Mouse (Mus musculus) effector memory CD4-positive, alpha-beta T cell, adult 5 months (primary cell): Measurements from ENCODE around the gene Prep. TPM values are rescaled to one million over a fixed set of nuclear protein-coding genes. Genes with fewer than 3 reads are reported as not detected.

Experiments
- polyA plus RNA-seq: library from polyadenylated mRNA; unstranded; fragments of 100-300 nt; shearing (Covaris generic); gene quantifications from one replicate; pipeline ENCODE4 v1.2.1, GENCODE M21; 2017

The Prep gene
- 9.8 TPM for polyA plus RNA-seq

DNA sequence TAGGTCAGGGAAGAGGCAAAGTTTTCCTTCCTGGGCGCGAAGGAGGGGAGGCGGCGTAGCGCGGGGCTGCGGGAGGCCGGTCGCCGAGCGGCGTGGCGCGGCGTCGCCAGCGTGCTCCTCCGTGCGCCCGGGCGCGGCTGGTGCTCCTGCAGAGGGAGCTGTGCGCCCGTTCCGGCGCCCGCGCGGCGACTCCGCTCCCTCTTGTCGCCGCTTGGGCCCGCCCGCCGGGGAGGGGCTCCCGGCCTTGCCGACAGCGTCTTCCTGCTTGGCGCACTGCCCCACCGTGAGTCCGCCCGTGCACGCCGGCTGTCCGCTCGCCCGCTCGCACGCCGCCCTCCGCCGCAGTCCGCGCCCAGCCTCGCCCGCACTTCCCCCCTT is at the start of gene Prep:
Prep (plus strand) TSS at position 273 of the 378 bp plus-strand sequence.

DNA sequence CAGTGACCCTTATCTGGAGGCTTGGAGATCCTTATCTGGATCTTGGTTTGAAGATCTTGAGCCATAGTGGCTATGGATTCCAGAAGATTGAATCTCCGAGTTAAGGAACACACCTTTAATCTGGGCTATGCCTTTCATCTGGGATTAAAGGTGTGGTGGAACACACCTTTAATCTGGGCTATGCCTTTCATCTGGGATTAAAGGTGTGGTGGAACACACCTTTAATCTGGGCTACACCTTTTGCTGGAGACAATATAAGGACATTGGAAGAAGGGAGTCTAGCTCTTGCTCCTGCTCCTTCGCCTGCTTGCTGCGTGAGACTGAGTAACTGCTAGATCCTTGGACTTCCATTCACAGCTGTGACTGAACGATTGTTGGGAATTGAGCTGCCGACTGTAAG is 110.8 kb downstream of the Prep start, which contains the start of gene Popdc3:
Popdc3 (plus strand) TSS at position 301 of the 400 bp plus-strand sequence.

Other genes with a start within 250 kb of the Prep start
- not detected for gene Popdc3, start 110.9 kb downstream of the Prep start, polyA plus RNA-seq